Mouse (Mus musculus) mature B cell (primary cell): ENCODE results near the gene Nanp.

ENCODE experiments used
- in situ Hi-C: fragments of 300-500 bp; cut with MboI; formaldehyde crosslinking; loops from 2 replicates; pipeline ENCODE4 v1.14.3; 2019

Gene Nanp

DNA sequence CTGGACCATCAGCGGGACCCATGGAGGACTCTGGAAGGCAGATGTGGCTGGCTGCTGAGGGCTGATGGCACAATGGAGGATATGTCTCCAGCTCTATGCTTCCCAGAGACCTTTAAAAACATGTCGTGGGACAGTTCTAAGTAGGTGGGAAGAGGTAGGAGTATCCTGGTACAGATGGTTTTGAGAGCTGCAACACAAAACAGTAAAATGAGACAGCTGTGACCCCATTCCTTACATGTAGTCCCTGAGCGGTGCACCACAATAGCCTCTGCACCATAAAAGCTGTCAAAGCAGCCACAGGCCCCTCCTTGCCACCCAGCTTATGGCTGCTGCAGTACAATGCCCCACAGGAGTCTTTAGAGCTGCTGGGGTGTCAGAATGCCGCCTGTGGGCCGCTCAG is 41.6 kb downstream of the Nanp start:
- in situ Hi-C loops, result no loop called here

GRCm38 (mm10) chr2:150995324-150995723 is 43.9 kb downstream of the Nanp start:
- in situ Hi-C loops, result no loop called here

GRCm38 (mm10) chr2:150991050-150991449 is 48.1 kb downstream of the Nanp start:
- in situ Hi-C loops, result no loop called here

- in situ Hi-C loops, result no loop called here
These were observed 48.7 kb downstream of the Nanp start for GRCm38 (mm10) chr2:150990506-150990905.

DNA sequence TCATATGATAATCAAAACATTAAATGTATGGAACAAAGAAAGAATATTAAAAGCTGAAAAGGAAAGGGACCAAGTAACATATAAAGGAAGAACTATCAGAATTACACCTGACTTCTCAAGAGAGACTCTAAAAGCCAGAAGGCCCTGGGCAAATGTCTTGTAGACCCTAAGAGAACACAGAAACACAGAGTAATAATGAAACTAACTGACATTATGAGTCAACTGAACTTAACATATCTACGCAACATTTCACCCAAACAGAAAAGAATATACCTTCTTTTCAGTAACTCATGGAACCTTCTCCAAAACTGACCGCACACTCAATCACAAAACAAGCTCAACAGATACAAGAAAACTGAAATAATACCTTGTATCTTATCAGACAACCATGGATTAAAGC is 53.8 kb downstream of the Nanp start:
- in situ Hi-C loops, result no loop called here

GRCm38 (mm10) chr2:150982051-150982450 is 57.1 kb downstream of the Nanp start:
- in situ Hi-C loops, result no loop called here

DNA sequence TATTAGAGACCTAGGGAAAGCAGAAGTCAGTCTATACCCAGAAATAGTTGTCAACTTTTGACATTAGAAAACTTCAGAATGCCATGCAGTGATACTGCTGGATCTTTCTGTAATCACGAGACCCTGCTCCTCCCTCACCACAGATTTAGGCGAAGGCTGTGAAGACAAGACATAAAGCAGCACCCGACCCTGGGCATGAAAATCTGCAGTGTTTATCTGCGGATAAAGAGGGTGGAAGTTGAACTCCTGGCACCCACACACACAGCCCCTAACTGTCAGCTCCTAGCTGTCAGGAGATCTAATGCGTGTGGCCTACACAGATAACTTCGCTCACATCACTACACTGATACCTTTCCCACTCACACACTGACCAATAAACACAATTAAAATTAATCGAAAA is 57.7 kb downstream of the Nanp start:
- in situ Hi-C loops, result no loop called here

GRCm38 (mm10) chr2:150979861-150980620 is 59.2 kb downstream of the Nanp start:
- in situ Hi-C loops, result no loop called here
